Mouse (Mus musculus) WW6 (cell line): ENCODE measurements around the gene Map4.

Experiments
- DNase-seq: peaks from one replicate; pipeline ENCODE4 v3.0.0-alpha.2; 2013; ENCODE audit warnings: low read depth, low spot score

Map4 gene

GRCm38 (mm10) chr9:110130896-110131524 lies 199.8 kb downstream of the Map4 start:
- no peak for DNase-seq

DNA sequence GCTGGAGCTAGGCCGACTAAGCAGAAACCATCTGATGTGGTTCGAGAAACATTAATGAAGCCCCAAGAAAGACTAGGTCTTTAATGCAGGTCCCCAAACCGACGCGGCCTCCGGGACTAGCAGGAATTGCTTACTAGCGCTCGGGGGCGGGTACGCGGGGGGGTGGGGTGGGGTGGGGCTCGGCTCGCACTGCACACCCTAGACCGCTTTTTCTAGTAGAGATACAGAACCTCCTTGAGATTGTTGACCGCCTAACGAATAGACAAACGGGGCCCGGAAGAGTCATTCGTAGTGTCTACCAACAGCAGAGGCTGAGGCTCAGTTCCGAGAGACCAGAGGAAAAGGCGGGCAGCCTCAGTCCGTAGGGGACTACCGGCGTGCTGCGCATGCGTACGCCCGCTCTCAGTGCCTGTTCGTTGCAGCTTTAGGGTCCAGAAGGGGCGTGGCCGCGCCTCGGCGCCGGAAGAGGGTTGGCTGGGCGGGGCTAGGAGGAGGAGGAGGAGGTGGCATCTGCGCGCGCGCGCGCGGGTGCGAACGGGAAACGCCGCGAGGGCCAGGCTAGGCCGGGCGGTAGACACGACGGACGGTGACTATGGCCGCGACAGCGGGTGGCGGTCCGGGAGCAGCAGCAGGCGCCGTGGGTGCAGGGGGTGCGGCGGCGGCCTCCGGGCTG lies 200.4 kb downstream of the Map4 start:
- peak; percentile 99 for DNase-seq

GRCm38 (mm10) chr9:110132201-110132605 lies 200.9 kb downstream of the Map4 start:
- no peak for DNase-seq

- DNase-seq = no peak
These were observed 201.7 kb downstream of the Map4 start for GRCm38 (mm10) chr9:110132921-110133320.
